Mouse (Mus musculus): ENCODE measurements at regions not wholly inside any gene's neighbourhood (a gene's known extent, or its start where the extent isn't known, plus 50 kb on each side); places are given as distances from the start of the nearest gene placed in this dataset.

- no peak for DNase-seq (ENCODE audit: low spot score in 2 of 2)
Observed at GRCm38 (mm10) chr5:118353061-118353460, 108.0 kb downstream of the 2410131K14Rik start.

- DNase-seq (ENCODE audit: low spot score in 2 of 2) = no peak
Observed at GRCm38 (mm10) chr5:118353689-118354088, 108.7 kb downstream of the 2410131K14Rik start.

GRCm38 (mm10) chr5:118354127-118354526 is 109.1 kb downstream of the 2410131K14Rik start:
- no peak for DNase-seq (ENCODE audit: low spot score in 2 of 2)

GRCm38 (mm10) chr5:118354871-118355270 is 109.8 kb downstream of the 2410131K14Rik start:
- DNase-seq (ENCODE audit: low spot score in 2 of 2) = no peak

GRCm38 (mm10) chr5:118355287-118355686 is 110.3 kb downstream of the 2410131K14Rik start:
- no peak for DNase-seq (ENCODE audit: low spot score in 2 of 2)

- DNase-seq (ENCODE audit: low spot score in 2 of 2) = no peak
Observed at GRCm38 (mm10) chr5:118355691-118356337, 110.8 kb downstream of the 2410131K14Rik start.

- DNase-seq (ENCODE audit: low spot score in 2 of 2) = no peak
Observed at GRCm38 (mm10) chr5:118359646-118360373, 114.8 kb downstream of the 2410131K14Rik start.

GRCm38 (mm10) chr5:118360374-118361064 is 115.5 kb downstream of the 2410131K14Rik start:
- DNase-seq (ENCODE audit: low spot score in 2 of 2) = no peak

- no peak for DNase-seq (ENCODE audit: low spot score in 2 of 2)
Observed at GRCm38 (mm10) chr5:118361133-118361852, 116.3 kb downstream of the 2410131K14Rik start.

- DNase-seq (ENCODE audit: low spot score in 2 of 2) = no peak
Observed at GRCm38 (mm10) chr5:118361853-118362406, 116.9 kb downstream of the 2410131K14Rik start.

- DNase-seq (ENCODE audit: low spot score in 2 of 2) = no peak
Observed at GRCm38 (mm10) chr5:118362738-118363137, 117.7 kb downstream of the 2410131K14Rik start.

- no peak for DNase-seq (ENCODE audit: low spot score in 2 of 2)
Observed at GRCm38 (mm10) chr5:118363154-118363553, 118.1 kb downstream of the 2410131K14Rik start.

- no peak for DNase-seq (ENCODE audit: low spot score in 2 of 2)
Observed at GRCm38 (mm10) chr5:118364646-118365045, 119.6 kb downstream of the 2410131K14Rik start.

GRCm38 (mm10) chr5:118365196-118365595 is 120.2 kb downstream of the 2410131K14Rik start:
- peak in 1 of 2 experiments; percentile 29 for DNase-seq (ENCODE audit: low spot score in 2 of 2)

- DNase-seq (ENCODE audit: low spot score in 2 of 2) = no peak
Observed at GRCm38 (mm10) chr5:118365651-118366050, 120.6 kb downstream of the 2410131K14Rik start.

- DNase-seq (ENCODE audit: low spot score in 2 of 2) = no peak
Observed at GRCm38 (mm10) chr5:118367047-118367446, 122.0 kb downstream of the 2410131K14Rik start.

- no peak for DNase-seq (ENCODE audit: low spot score in 2 of 2)
Observed at GRCm38 (mm10) chr5:118373581-118373981, 128.6 kb downstream of the 2410131K14Rik start.

GRCm38 (mm10) chr5:118374968-118375367 is 129.9 kb downstream of the 2410131K14Rik start:
- no peak for DNase-seq (ENCODE audit: low spot score in 2 of 2)

- DNase-seq (ENCODE audit: low spot score in 2 of 2) = no peak
Observed at GRCm38 (mm10) chr5:118375916-118376315, 130.9 kb downstream of the 2410131K14Rik start.

GRCm38 (mm10) chr5:118376478-118376877 is 131.5 kb downstream of the 2410131K14Rik start:
- no peak for DNase-seq (ENCODE audit: low spot score in 2 of 2)

- DNase-seq (ENCODE audit: low spot score in 2 of 2) = no peak
Observed at GRCm38 (mm10) chr5:118377402-118377848, 132.4 kb downstream of the 2410131K14Rik start.
